Mouse (Mus musculus): ENCODE results near the gene Ablim1.

GRCm38 (mm10) chr19:57343860-57344259 lies 29.1 kb upstream of the Ablim1 start:
- no peak for TF ChIP-seq CTCF (IDR thresholded peaks at IDR 0.05; ENCODE audit: borderline replicate concordance, insufficient read depth, low read depth, low read length)
- TF ChIP-seq POLR2A (IDR thresholded peaks at IDR 0.05; ENCODE audit: borderline replicate concordance, insufficient read depth, low read length) = no peak

All from cerebellum, adult 2 months (tissue).